Mouse (Mus musculus) adrenal gland, adult 18-20 months (tissue): ENCODE measurements around the gene Ostm1. TPM values are rescaled to one million over a fixed set of nuclear protein-coding genes. Genes with fewer than 3 reads are reported as not detected.

Experiments
- DNase-seq, 2 experiments: peaks; one replicate each; pipeline ENCODE4 v3.0.0; 2021 to 2022; ENCODE audit warnings: low spot score in 2 of 2
- long read RNA-seq, 2 experiments: library from polyadenylated mRNA; stranded (forward); transcript quantifications; one replicate each; pipeline ENCODE4 v2.0.0; 2021
- total RNA-seq, 2 experiments: library from RNA; stranded (reverse); gene quantifications; 1 replicate in 1 of 2; 2 replicates in 1 of 2; pipeline ENCODE4 v1.2.3; 2021

Gene Ostm1
- total RNA-seq: 10 to 100 TPM; 23.4 to 25.8 TPM
- long read RNA-seq, experiment 1, transcript Ostm1-201 (6 exons, 3,006 nt): major isoform, 28 of 31 reads
- long read RNA-seq, experiment 1, partial matches to known transcripts: 0 of 31 reads
- long read RNA-seq, experiment 1, other reads (novel, unspliced or antisense): 3 of 31 reads
- long read RNA-seq, experiment 2, transcript Ostm1-201 (6 exons, 3,006 nt): major isoform, 61 of 68 reads
- long read RNA-seq, experiment 2, partial matches to known transcripts: 0 of 68 reads
- long read RNA-seq, experiment 2, other reads (novel, unspliced or antisense): 7 of 68 reads

GRCm38 (mm10) chr10:42583157-42583872, at the start of gene Ostm1, which contains the start of gene Nr2e1:
Gene Ostm1, plus strand, starts transcription at chr10:42583822.
Gene Nr2e1, minus strand, starts transcription at chr10:42583632.
- DNase-seq: no peak

GRCm38 (mm10) chr10:42533836-42534453, 49.7 kb upstream of the Ostm1 start:
- no peak for DNase-seq

GRCm38 (mm10) chr10:42537571-42538316, 45.9 kb upstream of the Ostm1 start:
- DNase-seq: no peak

- DNase-seq: no peak
Measured at GRCm38 (mm10) chr10:42545707-42546503, 37.7 kb upstream of the Ostm1 start.

GRCm38 (mm10) chr10:42546507-42546906, 37.1 kb upstream of the Ostm1 start:
- DNase-seq: no peak

DNA sequence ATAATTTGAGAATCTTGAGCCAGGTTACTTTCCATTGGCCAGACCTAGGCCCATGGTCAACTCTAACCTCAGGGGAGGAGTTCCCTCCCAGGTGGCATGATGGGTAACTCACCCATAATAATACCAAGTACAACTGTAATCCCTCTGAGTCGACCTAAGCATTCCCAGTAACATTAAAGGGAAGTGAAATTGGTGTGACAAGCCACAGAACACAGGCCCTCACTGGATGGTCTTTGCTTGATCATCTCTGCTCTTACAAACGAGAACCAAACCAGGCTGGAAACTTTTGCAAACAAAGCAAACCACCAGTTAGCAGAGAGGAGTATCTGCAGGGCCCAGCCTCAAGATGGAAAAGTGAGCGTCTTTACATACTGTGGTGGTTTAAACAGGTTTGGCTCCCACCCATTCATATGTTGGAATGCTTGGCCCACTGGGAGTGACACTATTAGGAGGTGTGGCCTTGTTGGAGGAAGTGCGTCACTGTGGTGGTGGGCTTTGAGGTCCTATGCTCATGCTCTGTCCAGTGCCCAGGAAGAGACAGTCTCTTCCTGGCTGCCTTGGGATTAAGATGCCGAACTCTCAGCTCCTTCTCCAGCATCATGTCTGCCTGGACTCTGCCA, 23.9 kb upstream of the Ostm1 start:
- no peak for DNase-seq

DNA sequence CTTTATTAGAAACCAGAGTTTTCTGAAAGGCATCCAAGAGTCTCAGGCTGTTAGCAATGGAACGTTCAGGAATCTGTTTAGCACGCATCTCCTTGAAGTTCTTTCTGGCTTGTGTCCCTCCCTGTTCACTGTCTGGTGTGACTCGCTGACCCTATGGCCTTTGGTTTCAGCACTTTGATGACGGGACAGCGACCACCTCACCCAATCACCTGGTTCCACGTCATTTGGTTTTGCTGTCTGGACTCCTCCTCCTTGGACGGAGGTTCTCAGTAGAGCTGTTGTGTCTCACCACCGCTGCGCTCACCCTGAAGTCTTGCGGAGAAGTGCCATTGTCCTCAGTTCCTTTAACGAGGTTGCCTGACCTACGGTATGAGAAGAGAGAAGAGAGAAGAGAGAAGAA, 21.4 kb upstream of the Ostm1 start:
- no peak for DNase-seq

DNA sequence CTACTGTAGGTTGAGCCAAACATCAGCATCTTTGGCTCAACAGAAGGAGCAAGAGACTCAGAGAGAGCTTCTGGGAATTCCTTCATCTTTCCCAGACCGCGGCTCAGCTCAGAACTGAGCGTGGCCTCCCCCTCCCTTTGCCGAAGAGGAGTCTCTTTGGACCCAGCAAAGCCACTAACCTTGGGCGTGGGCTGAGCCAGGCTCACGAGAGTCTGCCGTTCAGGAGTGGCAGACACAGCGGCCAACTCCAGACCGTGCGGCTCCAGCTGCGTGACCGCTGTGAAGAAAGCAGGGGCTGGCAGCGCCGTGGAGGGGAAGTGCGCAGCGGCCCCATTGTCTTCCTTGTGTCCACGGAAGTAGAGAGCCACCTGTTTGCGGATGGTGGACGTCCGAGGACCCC, 11.1 kb upstream of the Ostm1 start:
- DNase-seq: no peak

DNA sequence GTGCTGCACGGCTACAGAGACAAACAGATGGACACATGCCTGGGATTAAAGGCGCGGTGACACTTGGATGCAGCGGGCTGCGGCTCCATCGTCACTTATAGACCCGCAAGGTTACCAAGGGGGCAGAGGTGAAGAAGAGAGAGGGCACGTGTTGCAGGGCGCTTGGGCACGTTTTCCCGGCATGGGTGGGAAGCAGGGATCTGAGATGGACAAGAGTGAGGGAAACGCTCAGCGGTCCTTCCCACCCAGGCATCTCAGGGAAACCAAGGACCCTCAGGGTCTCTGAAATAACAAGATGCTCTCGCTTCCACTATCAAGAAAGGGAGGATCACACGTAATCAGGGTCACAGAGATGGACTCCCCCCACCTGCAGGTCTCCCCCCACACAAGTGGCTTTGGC, 10.7 kb upstream of the Ostm1 start:
- DNase-seq: no peak

GRCm38 (mm10) chr10:42574639-42575038, 9.0 kb upstream of the Ostm1 start:
- no peak for DNase-seq

DNA sequence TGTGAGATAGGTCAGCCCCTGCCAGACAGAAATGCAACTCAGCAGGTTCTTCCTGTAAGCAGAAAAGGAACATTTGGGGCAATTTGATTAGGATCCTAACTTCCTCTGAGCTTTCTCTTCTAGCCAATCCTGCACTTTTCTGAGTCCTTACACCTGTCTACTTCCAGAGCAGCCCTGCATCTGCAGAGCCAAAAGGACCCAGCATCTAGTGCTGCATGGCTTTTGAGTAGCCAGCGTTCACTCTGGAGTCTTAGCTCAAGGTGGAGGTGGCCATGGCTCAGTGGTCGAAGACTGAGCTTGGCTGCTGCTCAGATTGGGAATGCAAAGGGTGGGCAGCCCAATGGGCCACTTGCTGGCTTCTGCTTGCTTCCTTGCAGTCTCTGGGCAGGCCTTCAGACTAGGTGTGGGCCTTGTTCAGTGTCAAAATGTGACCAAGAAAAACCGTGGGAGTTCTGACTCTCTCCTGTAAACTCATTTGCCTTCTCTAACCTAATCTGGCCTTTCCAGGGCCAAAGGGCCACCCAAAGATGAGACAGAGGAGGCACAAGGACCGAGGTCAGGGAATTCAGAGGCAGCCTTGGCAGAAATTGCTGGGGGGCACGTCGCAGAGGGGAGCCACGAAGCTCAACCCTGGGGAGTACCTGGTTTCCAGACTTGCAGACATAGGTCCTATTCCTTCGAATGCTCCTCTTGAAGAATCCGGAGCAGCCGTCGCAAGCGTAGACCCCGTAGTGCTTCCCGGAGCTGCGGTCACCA, 5.9 kb upstream of the Ostm1 start:
- no peak for DNase-seq

GRCm38 (mm10) chr10:42578281-42578675, 5.3 kb upstream of the Ostm1 start:
- DNase-seq: no peak

DNA sequence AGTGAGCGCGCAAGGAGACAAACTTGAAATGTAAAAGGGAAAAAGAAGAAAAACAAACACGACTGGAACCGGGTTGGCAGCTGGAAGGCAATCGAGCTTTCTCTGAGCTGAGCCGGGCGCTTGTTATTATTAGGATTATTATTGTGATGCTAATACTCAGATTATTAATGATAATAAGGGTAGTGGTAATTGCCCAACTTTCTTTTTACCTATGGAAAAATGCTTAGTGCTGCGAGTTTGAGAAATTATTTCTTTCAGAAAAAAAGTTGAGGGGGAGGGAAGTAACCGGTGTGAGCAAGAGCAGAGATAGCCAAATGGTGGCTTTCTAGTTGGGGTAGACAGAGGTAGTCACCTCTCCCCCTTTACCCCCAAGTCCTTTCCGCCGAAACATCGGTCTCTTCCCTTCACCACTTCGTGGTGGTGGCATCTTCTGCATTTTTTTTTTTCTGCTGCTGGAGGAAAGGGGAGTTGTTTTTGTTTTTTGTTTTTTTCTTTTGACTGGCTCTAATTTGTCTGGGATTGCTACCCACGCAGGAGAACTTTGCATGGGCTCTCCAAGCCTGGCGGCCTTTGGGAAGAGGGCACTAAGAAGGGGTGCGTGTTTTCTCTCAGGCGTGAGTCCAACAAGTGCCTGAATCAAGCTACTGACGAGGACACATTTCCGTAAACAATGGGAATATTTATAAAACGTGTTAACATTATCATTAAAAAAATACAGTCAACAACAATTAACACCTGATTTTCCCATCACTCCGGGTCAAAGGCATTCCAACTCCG, 4.7 kb upstream of the Ostm1 start:
- no peak for DNase-seq

- DNase-seq: no peak
Measured at GRCm38 (mm10) chr10:42579475-42580130, 4.0 kb upstream of the Ostm1 start.

DNA sequence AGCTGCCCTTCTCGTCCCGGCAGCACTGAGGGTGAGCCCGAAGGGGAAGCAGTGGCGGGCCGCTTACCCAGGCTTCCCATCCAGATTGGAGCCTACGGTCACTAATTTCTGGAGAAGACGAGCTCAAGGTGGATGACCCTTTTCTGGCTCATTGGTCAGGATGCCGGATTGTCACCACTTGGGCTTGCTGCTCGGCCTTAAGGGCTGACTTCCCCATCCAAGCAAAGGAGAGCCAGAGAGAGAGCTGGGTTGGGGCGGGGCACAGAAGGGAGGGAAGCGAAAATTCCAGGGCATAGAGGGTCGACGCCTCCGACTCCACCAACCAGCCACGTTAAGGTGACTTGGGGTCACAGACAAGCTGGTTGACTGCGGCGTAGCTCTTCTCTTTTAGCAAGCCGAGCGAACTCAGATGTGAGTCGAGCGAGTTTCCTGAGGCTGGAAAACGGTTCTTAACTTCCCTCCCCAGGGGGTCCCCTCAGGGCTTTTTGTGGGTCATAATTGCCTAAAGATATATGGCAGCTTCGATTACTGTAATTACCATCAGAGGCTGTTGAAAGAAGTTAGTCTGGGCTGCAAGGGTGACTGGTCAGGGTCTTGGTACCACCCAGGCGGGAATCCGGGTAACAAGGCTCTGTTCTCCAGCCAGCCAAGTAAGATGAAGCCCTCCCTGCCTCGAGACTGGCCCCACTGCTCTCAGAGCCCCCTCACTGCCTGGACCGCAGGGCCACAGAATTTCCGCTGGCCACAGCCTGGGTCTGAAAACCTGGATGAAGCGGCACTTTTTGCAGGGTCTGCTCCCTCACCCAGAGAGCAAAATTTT, 3.3 kb upstream of the Ostm1 start:
- no peak for DNase-seq

DNA sequence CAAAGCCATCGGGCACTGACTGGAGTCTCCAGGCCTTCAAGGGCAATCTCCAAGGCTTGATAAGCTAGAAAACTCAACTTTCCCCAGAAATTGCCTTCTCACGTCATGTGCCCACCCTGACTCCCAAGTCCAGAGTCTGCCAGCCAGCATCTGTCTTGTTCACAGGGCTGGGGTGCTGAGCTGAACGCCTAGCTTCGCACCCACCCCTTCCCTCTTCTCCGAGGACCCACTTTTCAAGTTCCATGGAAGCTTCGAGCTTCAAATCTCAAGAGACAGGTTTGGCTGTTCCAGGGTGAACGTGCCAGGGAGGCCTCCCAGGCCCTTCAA, 2.7 kb upstream of the Ostm1 start:
- DNase-seq: no peak
